Mouse (Mus musculus): Measurements from ENCODE around the gene 1110004F10Rik.

- TF ChIP-seq CTCF (conservative IDR thresholded peaks at IDR 0.05; ENCODE audit: low read length) (no peak), NANOG (IDR thresholded peaks at IDR 0.05; ENCODE audit: borderline replicate concordance, low read length) (no peak), POU5F1 (IDR thresholded peaks at IDR 0.05; ENCODE audit: borderline replicate concordance, low read length) (no peak)
Measured at GRCm38 (mm10) chr7:116110661-116111060, 71.5 kb downstream of the 1110004F10Rik start.

Data from E14TG2a.4 (cell line).